Mouse (Mus musculus): ENCODE results near the gene Pdss2. TPM values are rescaled to one million over a fixed set of nuclear protein-coding genes. Genes with fewer than 3 reads are reported as not detected.

Gene Pdss2
- polyA plus RNA-seq, 1 experiment from 2014 or later, result 15.1 TPM

DNA sequence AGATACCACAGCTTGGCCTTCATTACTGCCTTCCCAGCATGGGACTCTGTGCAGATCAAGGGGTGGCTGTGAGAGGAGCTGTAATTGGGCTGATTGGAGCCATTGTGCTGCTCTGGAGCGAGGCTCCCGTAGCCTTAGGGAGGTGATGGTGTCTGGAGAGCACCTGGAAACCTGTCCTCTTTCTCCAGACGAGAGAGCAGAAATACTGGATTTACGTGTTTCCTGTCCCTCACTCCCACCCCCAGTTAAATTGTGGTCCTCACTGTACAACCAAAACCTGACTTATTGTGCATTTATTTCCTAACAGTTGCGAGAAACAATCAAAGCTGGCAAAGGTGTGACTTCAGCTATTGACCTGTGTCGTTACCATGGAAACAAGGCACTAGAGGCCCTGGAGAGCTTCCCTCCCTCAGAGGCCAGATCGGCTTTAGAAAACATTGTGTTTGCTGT lies 218.2 kb downstream of the Pdss2 start:
- peaks cover 4% of the 10 kb centered on the region; the same call in 1 of the 2 replicates for H3K4me1 ChIP-seq (replicated peaks; ENCODE audit: control insufficient read depth, insufficient read depth, low read length)

DNA sequence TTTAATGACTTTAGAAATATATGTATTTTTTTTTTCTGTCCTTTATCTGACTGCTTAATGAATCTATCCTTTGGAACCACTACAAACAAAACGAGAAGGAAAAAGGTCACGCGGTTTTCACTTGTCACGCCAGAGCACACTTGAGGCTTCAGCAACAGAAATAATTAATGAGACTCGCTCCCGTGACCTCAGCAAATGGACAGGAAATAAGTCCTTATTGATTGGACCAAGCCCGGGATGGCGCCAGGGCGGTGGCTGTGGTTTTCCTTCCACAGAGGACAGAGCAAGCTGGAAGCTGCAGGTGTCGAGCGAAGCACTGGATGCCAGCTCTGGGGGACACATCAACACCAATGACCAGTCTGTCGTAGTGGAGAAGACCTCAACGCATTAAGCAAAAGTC lies 218.8 kb downstream of the Pdss2 start:
- Histone ChIP-seq H3K27me3 (ENCODE audit: control insufficient read depth, insufficient read depth, low read length) (no peaks in the 10 kb centered on the region), H3K4me3 (ENCODE audit: low read depth, low read length) (no peak overlapping the region), H3K9ac (ENCODE audit: low read length) (no peak overlapping the region), H3K4me1 (replicated peaks; ENCODE audit: control insufficient read depth, insufficient read depth, low read length) (peaks cover 4% of the 10 kb centered on the region; the same call in 1 of the 2 replicates), H3K9me3 (ENCODE audit: control insufficient read depth, low read length) (no peaks in the 10 kb centered on the region; the same call in 1 of the 2 replicates), H3K27ac (ENCODE audit: low read depth, low read length) (peak overlapping the region; percentile 76), H3K4me2 (ENCODE audit: low read depth, low read length, severe bottlenecking) (peak overlapping the region; percentile 22; the same call in 1 of the 2 replicates), H3K36me3 (ENCODE audit: control insufficient read depth, insufficient read depth, low read length) (no peaks in the 10 kb centered on the region)
- WGBS, result 17% methylated on average over 13 of the region's 13 CpGs
- peak; percentile 60 for DNase-seq (ENCODE audit: low spot score)
- ATAC-seq (replicated peaks; ENCODE audit: low FRiP score), result peak; percentile 42

More for the DNA sequence above, 218.2 kb downstream of the Pdss2 start:
- H3K9ac ChIP-seq (ENCODE audit: low read length), result no peak overlapping the region; the same call in 1 of the 2 replicates
- H3K36me3 ChIP-seq (ENCODE audit: control insufficient read depth, insufficient read depth, low read length), result no peaks in the 10 kb centered on the region
- no peaks in the 10 kb centered on the region for H3K27me3 ChIP-seq (ENCODE audit: control insufficient read depth, insufficient read depth, low read length)
- no peaks in the 10 kb centered on the region; the same call in 1 of the 2 replicates for H3K9me3 ChIP-seq (ENCODE audit: control insufficient read depth, low read length)
- ATAC-seq (replicated peaks; ENCODE audit: low FRiP score) (peak; percentile 90), DNase-seq (ENCODE audit: low spot score) (peak; percentile 81)
- WGBS, result 2% methylated on average over 7 of the region's 7 CpGs
- H3K4me3 ChIP-seq (ENCODE audit: low read depth, low read length), result no peak overlapping the region
- H3K4me2 ChIP-seq (ENCODE audit: low read depth, low read length, severe bottlenecking), result peak overlapping the region; percentile 22; the same call in 1 of the 2 replicates
- H3K27ac ChIP-seq (ENCODE audit: low read depth, low read length), result peak overlapping the region; percentile 76

DNA sequence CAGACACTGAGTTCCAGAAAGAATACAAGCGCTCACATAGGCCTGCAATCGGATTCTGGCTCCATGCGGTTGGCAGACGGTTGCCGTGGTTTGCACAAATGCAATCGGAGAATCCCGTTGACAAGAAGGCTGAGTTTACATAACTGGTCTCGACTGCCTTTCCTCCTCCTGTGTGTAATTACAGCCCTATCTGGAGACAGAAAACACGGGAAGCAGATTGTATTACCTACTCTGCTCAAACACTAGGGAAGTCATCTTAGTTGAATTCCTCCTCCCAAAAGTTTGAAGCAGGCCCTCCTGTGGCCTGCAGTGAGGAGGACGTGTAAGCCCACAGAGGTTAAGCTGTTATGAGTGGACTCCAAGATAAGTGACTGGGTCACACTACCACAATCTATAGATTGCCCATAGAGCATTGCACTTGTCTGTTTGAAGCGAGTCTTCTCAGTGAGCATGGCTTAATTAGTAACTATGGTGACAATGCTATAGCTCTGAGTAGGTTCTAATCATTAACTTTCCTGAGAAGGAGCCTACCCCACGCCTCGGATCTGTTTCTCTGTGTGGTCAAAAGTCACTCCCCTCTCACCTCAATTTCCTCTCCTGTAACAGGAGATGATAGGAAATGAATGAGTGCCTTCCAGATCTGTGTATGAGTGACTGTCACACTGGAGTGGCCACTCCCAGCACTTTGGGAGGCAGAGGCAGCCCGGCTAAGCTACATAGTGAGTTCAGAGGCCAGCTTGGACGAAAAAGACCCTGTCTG lies 219.9 kb downstream of the Pdss2 start:
- DNase-seq (ENCODE audit: low spot score) (no peak), ATAC-seq (replicated peaks; ENCODE audit: low FRiP score) (no peak)
- Histone ChIP-seq H3K4me2 (ENCODE audit: low read depth, low read length, severe bottlenecking) (no peak overlapping the region), H3K27ac (ENCODE audit: low read depth, low read length) (no peak overlapping the region), H3K36me3 (ENCODE audit: control insufficient read depth, insufficient read depth, low read length) (no peaks in the 10 kb centered on the region), H3K4me3 (ENCODE audit: low read depth, low read length) (no peak overlapping the region), H3K9ac (ENCODE audit: low read length) (no peak overlapping the region), H3K9me3 (ENCODE audit: control insufficient read depth, low read length) (no peaks in the 10 kb centered on the region), H3K27me3 (ENCODE audit: control insufficient read depth, insufficient read depth, low read length) (no peaks in the 10 kb centered on the region), H3K4me1 (replicated peaks; ENCODE audit: control insufficient read depth, insufficient read depth, low read length) (peaks cover 4% of the 10 kb centered on the region; the same call in 1 of the 2 replicates)
- 67% methylated on average over 15 of the region's 15 CpGs for WGBS

DNA sequence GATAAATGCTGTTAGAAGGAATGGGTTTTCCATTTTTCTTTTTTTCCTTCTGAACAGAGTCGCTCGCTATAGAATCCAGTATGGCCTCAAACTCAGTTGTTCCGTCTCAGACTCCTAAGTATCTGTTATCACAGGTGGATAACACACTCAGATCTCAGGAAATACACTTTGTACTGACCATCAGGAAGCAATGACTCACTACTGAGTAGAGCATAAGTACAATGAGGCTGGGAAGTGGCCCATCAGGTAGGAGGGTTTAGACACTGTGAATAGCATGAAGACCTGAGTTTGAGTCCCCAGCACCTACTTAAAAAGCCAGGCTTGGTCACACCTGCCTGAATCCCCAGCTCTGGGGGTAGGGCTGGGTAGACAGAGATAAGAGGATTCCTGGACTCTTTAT lies 227.4 kb downstream of the Pdss2 start:
- no peak for ATAC-seq (replicated peaks; ENCODE audit: low FRiP score)
- Histone ChIP-seq H3K4me2 (ENCODE audit: low read depth, low read length, severe bottlenecking) (no peak overlapping the region), H3K4me3 (ENCODE audit: low read depth, low read length) (no peak overlapping the region), H3K9ac (ENCODE audit: low read length) (no peak overlapping the region), H3K9me3 (ENCODE audit: control insufficient read depth, low read length) (no peaks in the 10 kb centered on the region), H3K4me1 (replicated peaks; ENCODE audit: control insufficient read depth, insufficient read depth, low read length) (peaks cover 3% of the 10 kb centered on the region; the same call in 1 of the 2 replicates), H3K36me3 (ENCODE audit: control insufficient read depth, insufficient read depth, low read length) (no peaks in the 10 kb centered on the region), H3K27ac (ENCODE audit: low read depth, low read length) (no peak overlapping the region), H3K27me3 (ENCODE audit: control insufficient read depth, insufficient read depth, low read length) (no peaks in the 10 kb centered on the region)
- 92% methylated on average over 3 of the region's 3 CpGs for WGBS
- no peak for DNase-seq (ENCODE audit: low spot score)

DNA sequence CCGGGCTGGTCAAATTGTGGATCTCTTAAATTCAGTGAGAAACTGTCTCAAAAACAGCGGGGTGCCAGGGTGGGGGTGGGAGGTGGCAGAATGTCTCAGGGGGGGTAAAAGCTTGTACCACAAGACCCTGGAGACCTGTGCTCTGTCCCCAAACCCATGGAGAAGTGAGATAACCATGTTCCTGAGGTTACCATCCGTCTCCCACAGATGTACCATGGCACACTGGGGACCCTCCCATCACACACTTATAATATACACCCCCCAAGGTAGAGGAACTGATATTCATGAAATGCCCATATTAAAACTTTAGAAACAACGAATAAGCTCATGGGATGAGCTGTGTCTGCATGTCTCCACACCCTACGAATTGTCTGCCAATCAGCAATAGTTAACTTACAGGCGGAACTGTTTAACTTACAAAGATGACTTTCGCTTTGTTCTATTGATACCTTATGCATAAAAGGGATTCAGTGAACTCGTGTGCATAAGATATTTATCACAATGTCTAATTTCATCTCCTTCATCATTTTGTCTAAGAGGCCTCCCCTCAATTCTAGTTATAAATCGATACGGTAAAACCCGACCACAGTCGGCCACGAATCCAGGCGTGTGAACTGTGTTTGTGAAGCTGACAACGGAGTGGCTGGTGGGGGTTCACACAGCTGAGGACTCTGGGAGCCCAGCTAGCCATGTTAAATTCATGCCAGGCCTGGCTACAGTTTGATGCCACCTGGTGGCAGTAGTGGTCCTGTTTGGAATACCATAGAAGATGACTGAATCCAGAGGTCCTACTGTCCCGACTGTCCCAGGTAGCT lies 230.8 kb downstream of the Pdss2 start:
- H3K4me1 ChIP-seq (replicated peaks; ENCODE audit: control insufficient read depth, insufficient read depth, low read length), result peaks cover 3% of the 10 kb centered on the region; the same call in 1 of the 2 replicates
- H3K9ac ChIP-seq (ENCODE audit: low read length), result no peak overlapping the region; the same call in 1 of the 2 replicates
- DNase-seq (ENCODE audit: low spot score) (peak; percentile 86), ATAC-seq (replicated peaks; ENCODE audit: low FRiP score) (peak; percentile 84)
- peak overlapping the region; percentile 34; the same call in 1 of the 2 replicates for H3K4me2 ChIP-seq (ENCODE audit: low read depth, low read length, severe bottlenecking)
- no peaks in the 10 kb centered on the region for H3K27me3 ChIP-seq (ENCODE audit: control insufficient read depth, insufficient read depth, low read length)
- no peaks in the 10 kb centered on the region for H3K9me3 ChIP-seq (ENCODE audit: control insufficient read depth, low read length)
- H3K4me3 ChIP-seq (ENCODE audit: low read depth, low read length), result no peak overlapping the region
- no peaks in the 10 kb centered on the region for H3K36me3 ChIP-seq (ENCODE audit: control insufficient read depth, insufficient read depth, low read length)
- no peak overlapping the region for H3K27ac ChIP-seq (ENCODE audit: low read depth, low read length)
- WGBS, result 31% methylated on average over 16 of the region's 16 CpGs

DNA sequence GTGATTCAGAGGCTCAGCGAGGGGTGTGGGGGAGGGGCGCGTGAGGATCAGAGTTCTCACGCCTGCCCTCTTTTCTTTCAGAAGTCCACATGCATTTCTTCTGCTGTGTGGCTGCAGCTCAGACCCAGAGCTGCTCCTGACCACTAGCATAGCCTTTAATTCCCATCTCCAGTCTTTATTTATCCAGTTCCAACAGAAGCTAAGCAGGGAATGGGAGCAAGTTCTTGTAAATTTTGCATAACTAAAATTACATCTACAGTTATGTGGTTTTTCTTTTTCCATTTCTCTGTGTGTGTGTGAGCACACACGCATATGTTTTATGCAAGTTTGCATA lies 231.3 kb downstream of the Pdss2 start:
- no peak overlapping the region for H3K27ac ChIP-seq (ENCODE audit: low read depth, low read length)
- H3K27me3 ChIP-seq (ENCODE audit: control insufficient read depth, insufficient read depth, low read length), result no peaks in the 10 kb centered on the region
- 19% methylated on average over 5 of the region's 5 CpGs for WGBS
- no peak for ATAC-seq (replicated peaks; ENCODE audit: low FRiP score)
- H3K9me3 ChIP-seq (ENCODE audit: control insufficient read depth, low read length), result no peaks in the 10 kb centered on the region; the same call in 1 of the 2 replicates
- H3K4me1 ChIP-seq (replicated peaks; ENCODE audit: control insufficient read depth, insufficient read depth, low read length), result peaks cover 3% of the 10 kb centered on the region; the same call in 1 of the 2 replicates
- H3K4me2 ChIP-seq (ENCODE audit: low read depth, low read length, severe bottlenecking), result peak overlapping the region; percentile 34; the same call in 1 of the 2 replicates
- DNase-seq (ENCODE audit: low spot score), result no peak
- H3K4me3 ChIP-seq (ENCODE audit: low read depth, low read length), result no peak overlapping the region
- H3K36me3 ChIP-seq (ENCODE audit: control insufficient read depth, insufficient read depth, low read length), result no peaks in the 10 kb centered on the region
- H3K9ac ChIP-seq (ENCODE audit: low read length), result no peak overlapping the region; the same call in 1 of the 2 replicates

DNA sequence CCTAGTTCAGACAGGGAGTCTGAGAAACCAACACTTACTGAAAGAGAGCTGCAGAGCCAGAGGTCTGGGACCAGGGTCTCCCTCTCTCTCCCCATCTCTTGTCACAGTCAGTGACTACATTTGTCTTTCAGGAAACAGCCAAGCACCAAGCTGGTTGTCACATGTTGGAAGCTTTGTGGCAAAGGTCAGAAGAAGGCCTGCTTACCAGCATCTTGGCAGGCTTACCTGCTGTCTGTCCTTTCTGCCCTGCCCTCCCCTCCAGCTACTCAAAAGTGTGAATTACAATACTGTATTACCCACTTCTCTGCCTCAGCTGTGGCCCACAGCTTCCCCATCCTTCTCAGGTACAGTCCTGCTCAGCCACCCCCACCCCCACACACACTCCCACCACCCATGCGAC lies 232.9 kb downstream of the Pdss2 start:
- no peak overlapping the region for H3K4me2 ChIP-seq (ENCODE audit: low read depth, low read length, severe bottlenecking)
- ATAC-seq (replicated peaks; ENCODE audit: low FRiP score) (no peak), DNase-seq (ENCODE audit: low spot score) (no peak)
- H3K27ac ChIP-seq (ENCODE audit: low read depth, low read length), result no peak overlapping the region
- H3K4me3 ChIP-seq (ENCODE audit: low read depth, low read length), result no peak overlapping the region
- H3K36me3 ChIP-seq (ENCODE audit: control insufficient read depth, insufficient read depth, low read length), result no peaks in the 10 kb centered on the region
- no peaks in the 10 kb centered on the region; the same call in 1 of the 2 replicates for H3K9me3 ChIP-seq (ENCODE audit: control insufficient read depth, low read length)
- no peaks in the 10 kb centered on the region for H3K27me3 ChIP-seq (ENCODE audit: control insufficient read depth, insufficient read depth, low read length)
- 67% methylated on average over 1 of the region's 1 CpGs for WGBS
- peaks cover 3% of the 10 kb centered on the region; the same call in 1 of the 2 replicates for H3K4me1 ChIP-seq (replicated peaks; ENCODE audit: control insufficient read depth, insufficient read depth, low read length)
- H3K9ac ChIP-seq (ENCODE audit: low read length), result no peak overlapping the region

DNA sequence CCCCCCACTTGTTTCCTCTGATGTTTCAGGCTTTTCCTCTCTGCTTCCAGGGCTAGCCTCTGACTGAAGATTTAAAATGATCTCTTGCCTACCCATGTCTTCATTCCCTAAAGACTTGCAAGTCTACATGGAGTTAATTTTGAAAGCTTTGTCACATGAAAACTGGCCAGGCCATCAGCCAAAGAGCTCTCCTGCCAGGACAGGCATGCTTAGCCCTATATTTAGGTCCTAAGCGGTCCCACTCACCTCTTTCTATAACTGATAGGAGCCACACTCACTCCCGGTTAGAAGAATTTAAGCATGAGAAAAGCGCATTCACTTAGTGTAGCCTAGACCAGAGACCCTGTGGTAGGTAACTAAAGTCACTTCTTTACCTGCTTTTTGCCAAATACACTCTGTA lies 233.4 kb downstream of the Pdss2 start:
- H3K4me3 ChIP-seq (ENCODE audit: low read depth, low read length), result no peak overlapping the region

More for the DNA sequence above, 233.4 kb downstream of the Pdss2 start:
- Histone ChIP-seq H3K4me1 (replicated peaks; ENCODE audit: control insufficient read depth, insufficient read depth, low read length) (peaks cover 3% of the 10 kb centered on the region; the same call in 1 of the 2 replicates), H3K9ac (ENCODE audit: low read length) (no peak overlapping the region), H3K4me2 (ENCODE audit: low read depth, low read length, severe bottlenecking) (no peak overlapping the region), H3K9me3 (ENCODE audit: control insufficient read depth, low read length) (no peaks in the 10 kb centered on the region; the same call in 1 of the 2 replicates), H3K36me3 (ENCODE audit: control insufficient read depth, insufficient read depth, low read length) (no peaks in the 10 kb centered on the region), H3K27me3 (ENCODE audit: control insufficient read depth, insufficient read depth, low read length) (no peaks in the 10 kb centered on the region), H3K27ac (ENCODE audit: low read depth, low read length) (no peak overlapping the region)
- 97% methylated on average over 3 of the region's 3 CpGs for WGBS
- ATAC-seq (replicated peaks; ENCODE audit: low FRiP score) (no peak), DNase-seq (ENCODE audit: low spot score) (no peak)
